Mouse (Mus musculus): ENCODE results near the gene Zdhhc20.

- TF ChIP-seq CTCF (IDR thresholded peaks at IDR 0.05): no peak
- TF ChIP-seq POLR2A (IDR thresholded peaks at IDR 0.05; ENCODE audit: insufficient read depth, low read depth, low read length): no peak
Measured at GRCm38 (mm10) chr14:57915341-57915740, 25.3 kb upstream of the Zdhhc20 start.

All from heart, adult 2 months (tissue).